Mouse (Mus musculus): Measurements from ENCODE around the gene Mettl14.
"Not testable (repeated sequence)": the region's sequence is repeated elsewhere in the genome, so short reads cannot be mapped to it uniquely, and the experiment has no call there.

The Mettl14 gene

GRCm38 (mm10) chr3:123385486-123386156 is at the start of gene Mettl14:
TSS of gene Mettl14 (minus strand) at chr3:123386108.
- DNase-seq (ENCODE audit: extremely low read depth, insufficient read length, low spot score), result peak; percentile 91

- no peak for DNase-seq (ENCODE audit: extremely low read depth, insufficient read length, low spot score)
Measured at GRCm38 (mm10) chr3:123433362-123433761, 47.5 kb upstream of the Mettl14 start.

- no peak for DNase-seq (ENCODE audit: extremely low read depth, insufficient read length, low spot score)
Measured at GRCm38 (mm10) chr3:123431951-123432674, 46.2 kb upstream of the Mettl14 start.

- no peak for DNase-seq (ENCODE audit: extremely low read depth, insufficient read length, low spot score)
Measured at GRCm38 (mm10) chr3:123429597-123430458, 43.9 kb upstream of the Mettl14 start.

GRCm38 (mm10) chr3:123428005-123428404 is 42.1 kb upstream of the Mettl14 start:
- no peak for DNase-seq (ENCODE audit: extremely low read depth, insufficient read length, low spot score)

- no peak for DNase-seq (ENCODE audit: extremely low read depth, insufficient read length, low spot score)
Measured at GRCm38 (mm10) chr3:123425647-123426046, 39.7 kb upstream of the Mettl14 start.

- no peak for DNase-seq (ENCODE audit: extremely low read depth, insufficient read length, low spot score)
Measured at GRCm38 (mm10) chr3:123413173-123413572, 27.3 kb upstream of the Mettl14 start.

- DNase-seq (ENCODE audit: extremely low read depth, insufficient read length, low spot score), result no peak
Measured at GRCm38 (mm10) chr3:123411821-123412578, 26.1 kb upstream of the Mettl14 start.

GRCm38 (mm10) chr3:123404945-123405344 is 19.0 kb upstream of the Mettl14 start:
- DNase-seq (ENCODE audit: extremely low read depth, insufficient read length, low spot score), result no peak

- DNase-seq (ENCODE audit: extremely low read depth, insufficient read length, low spot score), result no peak
Measured at GRCm38 (mm10) chr3:123397562-123398481, 11.9 kb upstream of the Mettl14 start.

GRCm38 (mm10) chr3:123395611-123396010 is 9.7 kb upstream of the Mettl14 start:
- DNase-seq (ENCODE audit: extremely low read depth, insufficient read length, low spot score), result no peak

GRCm38 (mm10) chr3:123391180-123391579 is 5.3 kb upstream of the Mettl14 start:
- DNase-seq (ENCODE audit: extremely low read depth, insufficient read length, low spot score), result no peak

- not testable (repeated sequence) for DNase-seq (ENCODE audit: extremely low read depth, insufficient read length, low spot score)
Measured at GRCm38 (mm10) chr3:123386157-123386780, 361 bp upstream of the Mettl14 start.

- DNase-seq (ENCODE audit: extremely low read depth, insufficient read length, low spot score), result no peak
Measured at GRCm38 (mm10) chr3:123385118-123385485, 806 bp downstream of the Mettl14 start.

GRCm38 (mm10) chr3:123384435-123384834 is 1.5 kb downstream of the Mettl14 start:
- no peak for DNase-seq (ENCODE audit: extremely low read depth, insufficient read length, low spot score)

- no peak for DNase-seq (ENCODE audit: extremely low read depth, insufficient read length, low spot score)
Measured at GRCm38 (mm10) chr3:123376562-123376961, 9.3 kb downstream of the Mettl14 start.

GRCm38 (mm10) chr3:123371766-123372535 is 14.0 kb downstream of the Mettl14 start:
- DNase-seq (ENCODE audit: extremely low read depth, insufficient read length, low spot score), result peak; percentile 58

GRCm38 (mm10) chr3:123370927-123371326 is 15.0 kb downstream of the Mettl14 start:
- no peak for DNase-seq (ENCODE audit: extremely low read depth, insufficient read length, low spot score)

All from 3134 (cell line).